Mouse (Mus musculus) spleen, postnatal 0 days (tissue): ENCODE results near the gene Samm50. TPM values are rescaled to one million over a fixed set of nuclear protein-coding genes. Genes with fewer than 3 reads are reported as not detected.

Source experiments
- polyA plus RNA-seq: library from polyadenylated mRNA; unstranded; fragments of >200 nt; fragmentation: Nextera tagmentation; extraction: Ambion mirVana; gene quantifications from 2 replicates; pipeline ENCODE4 v1.2.1, GENCODE M21; 2015

Samm50 gene
- polyA plus RNA-seq, result 83.4 and 89.6 TPM in 2 replicates

DNA sequence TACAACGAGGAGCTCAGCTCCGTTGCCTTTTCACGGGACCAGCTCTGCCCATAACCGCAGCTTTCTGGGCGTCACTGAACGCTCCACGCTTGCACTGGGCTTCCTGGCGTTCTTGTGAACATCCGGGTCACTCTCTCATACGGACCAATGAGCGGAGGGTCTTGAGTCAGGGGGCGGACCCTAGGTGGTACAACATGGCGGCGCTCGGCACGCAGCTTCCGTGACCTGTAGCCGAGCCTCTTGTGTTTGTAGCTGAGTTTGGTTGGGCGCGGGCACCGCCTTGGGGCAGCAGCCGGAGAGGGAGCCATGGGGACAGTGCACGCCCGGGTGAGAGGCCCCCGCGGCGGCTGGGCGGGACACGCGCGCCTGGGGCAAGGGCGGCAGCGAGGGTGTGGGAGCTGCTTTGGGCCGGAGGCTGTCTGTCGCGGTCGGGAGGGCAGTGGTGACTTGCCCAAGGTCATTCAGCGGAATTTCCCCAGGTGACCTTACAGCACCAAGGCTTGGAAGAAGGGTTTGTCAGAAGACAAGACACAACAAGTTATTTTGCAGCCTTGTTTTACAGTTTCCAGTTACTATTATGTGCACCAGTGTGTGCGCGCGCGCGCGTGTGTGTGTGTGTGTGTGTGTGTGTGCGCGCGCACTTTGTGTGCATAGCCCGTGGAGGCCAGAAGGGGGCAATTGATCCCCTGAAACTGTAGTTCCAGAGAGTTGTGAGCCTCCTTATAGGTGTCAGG is at the start of gene Samm50:
Gene Samm50 (plus strand): TSS at position 184 of the 734 bp plus-strand sequence.

DNA sequence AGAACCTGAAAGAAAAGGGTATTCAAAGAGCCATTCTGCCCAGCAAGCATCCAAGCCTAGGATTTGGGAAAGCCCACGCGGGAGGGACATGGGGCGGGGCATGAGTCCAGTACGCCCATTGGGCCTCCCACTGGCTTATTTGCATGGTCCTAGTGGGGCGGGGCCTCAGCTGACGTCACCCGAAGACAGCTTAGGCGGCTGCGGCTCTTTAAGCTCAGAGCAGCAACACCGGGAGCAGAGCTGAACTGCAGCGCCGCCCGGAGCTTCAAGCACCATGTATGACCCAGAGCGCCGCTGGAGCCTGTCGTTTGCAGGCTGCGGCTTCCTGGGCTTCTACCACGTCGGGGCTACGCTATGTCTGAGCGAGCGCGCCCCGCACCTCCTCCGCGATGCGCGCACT is 24.4 kb upstream of the Samm50 start, which contains the start of gene Pnpla3:
Gene Pnpla3 (plus strand): TSS at position 238 of the 400 bp plus-strand sequence.

DNA sequence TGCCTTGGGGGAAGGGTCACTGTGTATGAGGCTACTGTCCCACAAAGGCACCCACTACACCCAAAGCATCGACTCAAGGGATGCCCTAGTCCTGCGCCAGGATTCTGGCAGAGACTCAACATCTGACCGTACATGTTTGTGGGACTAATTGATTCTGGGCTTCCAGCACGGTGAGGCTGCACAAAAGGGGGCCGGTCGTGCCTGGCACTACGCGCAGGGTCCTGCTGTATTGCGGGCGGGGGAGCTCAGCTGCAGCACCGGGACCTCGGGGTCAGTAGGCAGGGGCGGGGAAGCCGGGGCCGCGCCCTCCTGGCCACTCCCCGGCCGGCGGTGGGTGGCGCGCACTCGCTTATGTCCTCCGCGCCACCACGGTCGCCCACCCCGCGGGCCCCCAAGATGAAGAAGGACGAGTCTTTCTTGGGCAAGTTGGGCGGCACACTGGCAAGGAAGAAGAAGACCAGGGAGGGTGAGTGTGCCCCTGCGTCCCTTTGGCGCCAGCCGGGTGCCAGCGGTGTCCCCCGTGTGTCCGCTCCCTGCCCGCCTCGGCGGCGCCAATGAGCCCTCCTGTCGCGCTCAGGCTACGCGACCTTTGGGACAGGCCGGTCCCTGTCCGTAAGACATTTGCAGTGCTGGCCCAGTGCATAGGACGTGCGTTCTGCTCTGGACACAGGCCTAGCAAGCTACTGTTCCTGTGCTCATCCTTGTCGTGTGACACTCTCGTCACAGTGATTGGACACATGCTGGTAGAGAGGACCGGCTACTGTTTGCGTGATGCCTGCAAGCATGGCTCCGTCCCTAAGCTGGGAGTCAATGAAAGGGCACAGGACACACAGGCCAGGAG is 39.9 kb downstream of the Samm50 start, which contains the start of gene Parvb:
Gene Parvb (plus strand): TSS at position 323 of the 841 bp plus-strand sequence.

Other genes starting within 250 kb of the Samm50 start
- gene Efcab6, start 126.9 kb upstream of the Samm50 start, polyA plus RNA-seq, result 0.16 and 0.47 TPM in 2 replicates
- 0.22 and 0.34 TPM in 2 replicates for gene Sult4a1, start 86.5 kb upstream of the Samm50 start, polyA plus RNA-seq
- gene Pnpla5, start 69.1 kb upstream of the Samm50 start, polyA plus RNA-seq, result not detected in 2 replicates
- gene Pnpla3, start 24.4 kb upstream of the Samm50 start, polyA plus RNA-seq, result not detected in 2 replicates
- gene Parvb, start 39.8 kb downstream of the Samm50 start, polyA plus RNA-seq, result 8.1 and 9.5 TPM in 2 replicates
- gene Parvg, start 131.8 kb downstream of the Samm50 start, polyA plus RNA-seq, result 22.7 and 31.4 TPM in 2 replicates